Mouse (Mus musculus) hindbrain, postnatal 0 days (tissue): ENCODE data around the gene Stk10. TPM values are rescaled to one million over a fixed set of nuclear protein-coding genes. Genes with fewer than 3 reads are reported as not detected.

Source experiments
- ATAC-seq: fragments of 200-750 bp; cut with Nextera tagmentation; 2 replicates; pipeline ENCODE4 v1.8.0; 2017; ENCODE audit warnings: mild to moderate bottlenecking, moderate TSS enrichment, moderate library complexity
- DNase-seq: peaks from one replicate; pipeline ENCODE4 v3.0.0-alpha.2; 2015; ENCODE audit warnings: low spot score
- H3K27ac ChIP-seq: fragments of 300-500 bp; sonication (generic); 2 replicates; pipeline ENCODE4 v1.5.1; 2014; ENCODE audit warnings: mild to moderate bottlenecking
- H3K27me3 ChIP-seq: fragments of 300-500 bp; sonication (generic); 2 replicates; pipeline ENCODE4 v1.6.1; 2014; ENCODE audit warnings: low read length, mixed read lengths; ENCODE audit not compliant: insufficient read depth
- H3K36me3 ChIP-seq: fragments of 300-500 bp; sonication (generic); 2 replicates; pipeline ENCODE4 v1.6.1; 2014; ENCODE audit warnings: low read length, mixed read lengths; ENCODE audit not compliant: insufficient read depth
- H3K4me1 ChIP-seq: fragments of 300-500 bp; sonication (generic); 2 replicates; pipeline ENCODE4 v1.6.1; 2014; ENCODE audit warnings: antibody characterized with exemption, low read length, mixed read lengths; ENCODE audit not compliant: insufficient read depth
- H3K4me2 ChIP-seq: fragments of 300-500 bp; sonication (generic); 2 replicates; pipeline ENCODE4 v1.6.1; 2014; ENCODE audit warnings: low read depth, mild to moderate bottlenecking, low read length, moderate library complexity, mixed read lengths
- H3K4me3 ChIP-seq: fragments of 300-500 bp; sonication (generic); 2 replicates; pipeline ENCODE4 v1.5.1; 2014; ENCODE audit warnings: low read length
- H3K9ac ChIP-seq: fragments of 300-500 bp; sonication (generic); replicated peaks from 2 replicates; pipeline ENCODE4 v1.6.1; 2014; ENCODE audit warnings: mild to moderate bottlenecking, low read length, moderate library complexity, mixed read lengths
- H3K9me3 ChIP-seq: fragments of 300-500 bp; sonication (generic); 2 replicates; pipeline ENCODE4 v1.6.1; 2016; ENCODE audit warnings: low read length, mixed read lengths
- CTCF ChIP-seq: IDR thresholded peaks from 2 replicates; pipeline ENCODE4 v1.5.1; 2016; ENCODE audit warnings: antibody characterized with exemption, control low read depth, low read depth
- WGBS: fragments of 180-500 bp; shearing (Covaris S2); extraction: QIAGEN DNeasy Blood & Tissue Kit; methylation state at CpG from one replicate; pipeline ENCODE4 v1.1.7; 2014; 5-methylcytosine and 5-hydroxymethylcytosine counted together
- polyA plus RNA-seq: library from polyadenylated mRNA; unstranded; fragments of >200 nt; fragmentation: Nextera tagmentation; extraction: Ambion mirVana; gene quantifications from 2 replicates; pipeline ENCODE4 v1.2.1, GENCODE M21; 2015
- total RNA-seq: library from RNA; depleted of rRNA; stranded (reverse); fragments of >200 nt; gene quantifications from 2 replicates; pipeline ENCODE4 v1.2.3, GENCODE M21; 2014

Gene Stk10
- total and polyA plus RNA-seq, 2 experiments from 2014 or later: 1.2 to 4.5 TPM

GRCm38 (mm10) chr11:32542687-32543411 is 9.7 kb downstream of the Stk10 start:
- ATAC-seq: no peak
- no peak overlapping the region for H3K4me3 ChIP-seq
- H3K9ac ChIP-seq: no peak overlapping the region
- no peak overlapping the region for H3K27ac ChIP-seq
- no peaks in the 10 kb centered on the region for H3K36me3 ChIP-seq
- H3K4me1 ChIP-seq: peaks cover 12% of the 10 kb centered on the region; the same call in 1 of the 2 replicates
- no peak for DNase-seq
- no peak overlapping the region for H3K4me2 ChIP-seq
- 44% methylated on average over 2 of the region's 3 CpGs for WGBS
- no peak for TF ChIP-seq CTCF
- H3K9me3 ChIP-seq: no peaks in the 10 kb centered on the region
- H3K27me3 ChIP-seq: no peaks in the 10 kb centered on the region

- Histone ChIP-seq H3K4me2 (no peak overlapping the region), H3K27me3 (no peaks in the 10 kb centered on the region), H3K9me3 (no peaks in the 10 kb centered on the region), H3K9ac (no peak overlapping the region), H3K4me1 (peaks cover 6% of the 10 kb centered on the region; the same call in 1 of the 2 replicates), H3K4me3 (no peak overlapping the region), H3K27ac (no peak overlapping the region), H3K36me3 (no peaks in the 10 kb centered on the region)
- no peak for TF ChIP-seq CTCF
- WGBS: 86% methylated on average over 6 of the region's 6 CpGs
- no peak for ATAC-seq
- DNase-seq: no peak
Observed at GRCm38 (mm10) chr11:32544041-32544440, 10.9 kb downstream of the Stk10 start.

- Histone ChIP-seq H3K36me3 (no peaks in the 10 kb centered on the region), H3K9ac (no peak overlapping the region), H3K9me3 (no peaks in the 10 kb centered on the region), H3K4me2 (no peak overlapping the region), H3K27me3 (no peaks in the 10 kb centered on the region), H3K4me1 (peaks cover 6% of the 10 kb centered on the region; the same call in 1 of the 2 replicates), H3K27ac (no peak overlapping the region), H3K4me3 (no peak overlapping the region)
- no peak for DNase-seq
- no peak for TF ChIP-seq CTCF
- ATAC-seq: no peak
- 88% methylated on average over 5 of the region's 5 CpGs for WGBS
Observed at GRCm38 (mm10) chr11:32544497-32544896, 11.4 kb downstream of the Stk10 start.

GRCm38 (mm10) chr11:32545605-32546004 is 12.5 kb downstream of the Stk10 start:
- TF ChIP-seq CTCF: no peak
- Histone ChIP-seq H3K9ac (no peak overlapping the region), H3K27ac (0 out of 2 replicates have a peak overlapping the region, but pooled peaks have one; percentile 32), H3K4me2 (no peak overlapping the region), H3K27me3 (no peaks in the 10 kb centered on the region), H3K9me3 (no peaks in the 10 kb centered on the region), H3K36me3 (no peaks in the 10 kb centered on the region), H3K4me3 (no peak overlapping the region), H3K4me1 (peaks cover 6% of the 10 kb centered on the region; the same call in 1 of the 2 replicates)
- ATAC-seq (no peak), DNase-seq (no peak)
- WGBS: 51% methylated on average over 12 of the region's 12 CpGs

- TF ChIP-seq CTCF: no peak
- H3K9ac ChIP-seq: no peak overlapping the region
- ATAC-seq (peak; percentile 45), DNase-seq (peak; percentile 76)
- no peak overlapping the region for H3K4me2 ChIP-seq
- H3K27ac ChIP-seq: peak overlapping the region; percentile 60; the same call in 1 of the 2 replicates
- 44% methylated on average over 5 of the region's 5 CpGs for WGBS
- H3K9me3 ChIP-seq: no peaks in the 10 kb centered on the region
- H3K4me1 ChIP-seq: peaks cover 6% of the 10 kb centered on the region; the same call in 1 of the 2 replicates
- H3K27me3 ChIP-seq: no peaks in the 10 kb centered on the region
- no peak overlapping the region for H3K4me3 ChIP-seq
- no peaks in the 10 kb centered on the region for H3K36me3 ChIP-seq
Observed at GRCm38 (mm10) chr11:32546483-32546882, 13.4 kb downstream of the Stk10 start.

- no peak for ATAC-seq
Observed at GRCm38 (mm10) chr11:32547391-32547947, 14.4 kb downstream of the Stk10 start.

More at GRCm38 (mm10) chr11:32547391-32547947, 14.4 kb downstream of the Stk10 start:
- WGBS: 61% methylated on average over 10 of the region's 10 CpGs
- no peaks in the 10 kb centered on the region for H3K27me3 ChIP-seq
- peaks cover 10% of the 10 kb centered on the region for H3K4me1 ChIP-seq
- no peaks in the 10 kb centered on the region for H3K9me3 ChIP-seq
- H3K36me3 ChIP-seq: no peaks in the 10 kb centered on the region
- DNase-seq: no peak
- H3K9ac ChIP-seq: 0 out of 2 replicates have a peak overlapping the region, but pooled peaks have one; percentile 24
- H3K27ac ChIP-seq: 0 out of 2 replicates have a peak overlapping the region, but pooled peaks have one; percentile 3
- H3K4me3 ChIP-seq: no peak overlapping the region
- TF ChIP-seq CTCF: no peak
- H3K4me2 ChIP-seq: no peak overlapping the region
